Mouse (Mus musculus): ENCODE measurements around the gene Sorcs2. TPM values are rescaled to one million over a fixed set of nuclear protein-coding genes. Genes with fewer than 3 reads are reported as not detected.

Gene Sorcs2
- total and polyA plus RNA-seq, 2 experiments from 2014 or later = 12.4 to 50.3 TPM

GRCm38 (mm10) chr5:36191876-36192275, 206.1 kb downstream of the Sorcs2 start:
- 94% methylated on average over 3 of the region's 3 CpGs for WGBS
- no peak for TF ChIP-seq CTCF (IDR thresholded peaks at IDR 0.05; ENCODE audit: low read depth)

GRCm38 (mm10) chr5:36191285-36191684, 206.7 kb downstream of the Sorcs2 start:
- Histone ChIP-seq H3K27ac (no peak overlapping the region), H3K27me3 (ENCODE audit: insufficient read depth, low read length) (no peaks in the 10 kb centered on the region), H3K4me1 (ENCODE audit: insufficient read depth, low read length) (peaks cover 11% of the 10 kb centered on the region), H3K9me3 (ENCODE audit: low read length) (no peaks in the 10 kb centered on the region), H3K36me3 (ENCODE audit: insufficient read depth, low read length) (no peaks in the 10 kb centered on the region), H3K4me3 (ENCODE audit: low read length) (no peak overlapping the region), H3K4me2 (ENCODE audit: low read depth, low read length) (no peak overlapping the region), H3K9ac (replicated peaks; ENCODE audit: low read length) (no peak overlapping the region)
- 92% methylated on average over 4 of the region's 4 CpGs for WGBS
- DNase-seq (ENCODE audit: low spot score) = no peak
- no peak for ATAC-seq
- no peak for TF ChIP-seq CTCF (IDR thresholded peaks at IDR 0.05; ENCODE audit: low read depth)

More at GRCm38 (mm10) chr5:36191876-36192275, 206.1 kb downstream of the Sorcs2 start:
- Histone ChIP-seq H3K4me3 (ENCODE audit: low read length) (no peak overlapping the region), H3K4me2 (ENCODE audit: low read depth, low read length) (no peak overlapping the region), H3K27me3 (ENCODE audit: insufficient read depth, low read length) (no peaks in the 10 kb centered on the region), H3K4me1 (ENCODE audit: insufficient read depth, low read length) (peaks cover 11% of the 10 kb centered on the region), H3K9me3 (ENCODE audit: low read length) (no peaks in the 10 kb centered on the region), H3K27ac (no peak overlapping the region), H3K36me3 (ENCODE audit: insufficient read depth, low read length) (no peaks in the 10 kb centered on the region), H3K9ac (replicated peaks; ENCODE audit: low read length) (no peak overlapping the region)
- DNase-seq (ENCODE audit: low spot score) (no peak), ATAC-seq (no peak)

- H3K4me1 ChIP-seq (ENCODE audit: insufficient read depth, low read length) = no peaks in the 10 kb centered on the region
- no peak overlapping the region for H3K4me2 ChIP-seq (ENCODE audit: low read depth, low read length)
Measured at GRCm38 (mm10) chr5:36188310-36188709, 209.6 kb downstream of the Sorcs2 start.

GRCm38 (mm10) chr5:36186294-36187053, 211.5 kb downstream of the Sorcs2 start:
- H3K9ac ChIP-seq (replicated peaks; ENCODE audit: low read length) = no peak overlapping the region
- H3K4me2 ChIP-seq (ENCODE audit: low read depth, low read length) = no peak overlapping the region
- H3K4me3 ChIP-seq (ENCODE audit: low read length) = no peak overlapping the region
- ATAC-seq (no peak), DNase-seq (ENCODE audit: low spot score) (peak; percentile 29)
- no peaks in the 10 kb centered on the region for H3K27me3 ChIP-seq (ENCODE audit: insufficient read depth, low read length)
- no peak overlapping the region for H3K27ac ChIP-seq
- whole genome bisulfite sequencing = 55% methylated on average over 8 of the region's 8 CpGs
- no peaks in the 10 kb centered on the region for H3K4me1 ChIP-seq (ENCODE audit: insufficient read depth, low read length)
- H3K36me3 ChIP-seq (ENCODE audit: insufficient read depth, low read length) = no peaks in the 10 kb centered on the region
- peak; percentile 31 for TF ChIP-seq CTCF (IDR thresholded peaks at IDR 0.05; ENCODE audit: low read depth)
- H3K9me3 ChIP-seq (ENCODE audit: low read length) = no peaks in the 10 kb centered on the region

More at GRCm38 (mm10) chr5:36188310-36188709, 209.6 kb downstream of the Sorcs2 start:
- WGBS = 72% methylated on average over 4 of the region's 4 CpGs
- Histone ChIP-seq H3K36me3 (ENCODE audit: insufficient read depth, low read length) (no peaks in the 10 kb centered on the region), H3K4me3 (ENCODE audit: low read length) (no peak overlapping the region), H3K9ac (replicated peaks; ENCODE audit: low read length) (no peak overlapping the region), H3K9me3 (ENCODE audit: low read length) (no peaks in the 10 kb centered on the region), H3K27ac (no peak overlapping the region; the same call in 1 of the 2 replicates), H3K27me3 (ENCODE audit: insufficient read depth, low read length) (no peaks in the 10 kb centered on the region)
- TF ChIP-seq CTCF (IDR thresholded peaks at IDR 0.05; ENCODE audit: low read depth) = no peak
- DNase-seq (ENCODE audit: low spot score) (no peak), ATAC-seq (peak; percentile 18; the same call in 1 of the 2 replicates)

GRCm38 (mm10) chr5:36182326-36182725, 215.6 kb downstream of the Sorcs2 start:
- H3K27ac ChIP-seq = no peak overlapping the region
- ATAC-seq (peak; percentile 77), DNase-seq (ENCODE audit: low spot score) (peak; percentile 63)
- H3K4me3 ChIP-seq (ENCODE audit: low read length) = no peak overlapping the region
- no peaks in the 10 kb centered on the region for H3K36me3 ChIP-seq (ENCODE audit: insufficient read depth, low read length)
- H3K27me3 ChIP-seq (ENCODE audit: insufficient read depth, low read length) = no peaks in the 10 kb centered on the region
- 39% methylated on average over 7 of the region's 7 CpGs for whole genome bisulfite sequencing
- no peaks in the 10 kb centered on the region for H3K9me3 ChIP-seq (ENCODE audit: low read length)
- no peak overlapping the region for H3K4me2 ChIP-seq (ENCODE audit: low read depth, low read length)
- H3K4me1 ChIP-seq (ENCODE audit: insufficient read depth, low read length) = no peaks in the 10 kb centered on the region
- TF ChIP-seq CTCF (IDR thresholded peaks at IDR 0.05; ENCODE audit: low read depth) = no peak
- no peak overlapping the region for H3K9ac ChIP-seq (replicated peaks; ENCODE audit: low read length)

GRCm38 (mm10) chr5:36179708-36180107, 218.2 kb downstream of the Sorcs2 start:
- H3K9ac ChIP-seq (replicated peaks; ENCODE audit: low read length) = no peak overlapping the region
- ATAC-seq = no peak
- no peak overlapping the region for H3K4me2 ChIP-seq (ENCODE audit: low read depth, low read length)
- no peaks in the 10 kb centered on the region for H3K9me3 ChIP-seq (ENCODE audit: low read length)
- H3K36me3 ChIP-seq (ENCODE audit: insufficient read depth, low read length) = no peaks in the 10 kb centered on the region
- H3K27me3 ChIP-seq (ENCODE audit: insufficient read depth, low read length) = no peaks in the 10 kb centered on the region
- no peak for TF ChIP-seq CTCF (IDR thresholded peaks at IDR 0.05; ENCODE audit: low read depth)
- no peak overlapping the region for H3K4me3 ChIP-seq (ENCODE audit: low read length)
- H3K27ac ChIP-seq = no peak overlapping the region
- no peak for DNase-seq (ENCODE audit: low spot score)
- WGBS = 88% methylated on average over 5 of the region's 5 CpGs
- H3K4me1 ChIP-seq (ENCODE audit: insufficient read depth, low read length) = peaks cover 8% of the 10 kb centered on the region

- TF ChIP-seq CTCF (IDR thresholded peaks at IDR 0.05; ENCODE audit: low read depth) = no peak
Measured at GRCm38 (mm10) chr5:36178785-36179184, 219.2 kb downstream of the Sorcs2 start.

More at GRCm38 (mm10) chr5:36178785-36179184, 219.2 kb downstream of the Sorcs2 start:
- Histone ChIP-seq H3K4me1 (ENCODE audit: insufficient read depth, low read length) (peaks cover 11% of the 10 kb centered on the region), H3K4me3 (ENCODE audit: low read length) (no peak overlapping the region), H3K27me3 (ENCODE audit: insufficient read depth, low read length) (no peaks in the 10 kb centered on the region), H3K36me3 (ENCODE audit: insufficient read depth, low read length) (no peaks in the 10 kb centered on the region), H3K9ac (replicated peaks; ENCODE audit: low read length) (no peak overlapping the region), H3K4me2 (ENCODE audit: low read depth, low read length) (no peak overlapping the region), H3K27ac (no peak overlapping the region), H3K9me3 (ENCODE audit: low read length) (no peaks in the 10 kb centered on the region)
- WGBS = 96% methylated on average over 3 of the region's 3 CpGs
- no peak for DNase-seq (ENCODE audit: low spot score)
- no peak for ATAC-seq
